Mouse (Mus musculus): ENCODE data around the gene Fbxw21.
"Not testable (repeated sequence)": the region's sequence is repeated elsewhere in the genome, so short reads cannot be mapped to it uniquely, and the experiment has no call there.

Fbxw21 gene

DNA sequence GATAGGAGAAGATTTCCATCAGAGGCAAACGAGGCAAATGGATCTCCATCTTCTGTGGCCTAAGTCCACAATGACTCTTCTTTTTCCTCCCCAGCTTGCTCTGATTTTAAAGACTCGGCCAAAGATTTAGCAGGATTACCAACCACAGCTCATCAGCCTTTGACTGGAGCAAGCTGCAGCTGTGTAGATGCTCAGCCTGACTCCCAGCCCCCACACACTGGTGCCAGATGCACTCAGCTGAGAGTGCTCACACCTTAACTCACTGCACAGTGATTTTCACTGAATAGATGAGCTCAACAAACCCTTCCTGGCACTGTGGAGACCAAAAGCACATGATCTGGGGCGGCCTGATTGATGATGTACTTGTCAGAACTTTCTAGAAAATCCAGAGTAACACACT lies at the start of gene Fbxw21:
Gene Fbxw21 (minus strand): TSS at position 101 of the 400 bp plus-strand sequence.
- DNase-seq: no peak

- DNase-seq: not testable (repeated sequence)
Observed at GRCm38 (mm10) chr9:109201347-109201746, 39.5 kb upstream of the Fbxw21 start.

DNA sequence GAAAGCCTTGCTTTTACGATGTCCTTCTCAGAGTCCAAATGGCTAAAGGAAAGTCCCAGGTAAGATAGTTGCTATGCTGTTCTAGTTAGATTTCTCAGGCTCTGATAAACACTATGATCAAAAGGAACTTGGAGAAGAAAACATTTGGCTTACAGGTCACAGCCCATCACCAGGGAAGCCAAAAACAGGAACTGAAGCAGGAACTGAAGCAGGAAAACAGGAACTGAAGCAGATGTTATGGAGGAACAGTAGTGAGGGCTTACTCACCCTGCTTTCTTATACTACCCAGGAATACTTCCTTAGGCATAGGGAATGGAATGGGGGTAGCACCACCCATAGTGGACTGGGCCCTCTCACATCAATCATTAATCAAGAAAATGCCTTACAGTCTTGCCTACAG lies 38.5 kb upstream of the Fbxw21 start:
- no peak for DNase-seq

- no peak for DNase-seq
Observed at GRCm38 (mm10) chr9:109199353-109199752, 37.5 kb upstream of the Fbxw21 start.

GRCm38 (mm10) chr9:109195875-109196274 lies 34.0 kb upstream of the Fbxw21 start, which contains the start of gene Fbxw13:
TSS of gene Fbxw13 (minus strand) at chr9:109195975.
- not testable (repeated sequence) for DNase-seq

- DNase-seq: no peak
Observed at GRCm38 (mm10) chr9:109177208-109177607, 15.4 kb upstream of the Fbxw21 start.

GRCm38 (mm10) chr9:109176301-109176700 lies 14.5 kb upstream of the Fbxw21 start:
- DNase-seq: no peak

- no peak for DNase-seq
Observed at GRCm38 (mm10) chr9:109167316-109167715, 5.5 kb upstream of the Fbxw21 start.

DNA sequence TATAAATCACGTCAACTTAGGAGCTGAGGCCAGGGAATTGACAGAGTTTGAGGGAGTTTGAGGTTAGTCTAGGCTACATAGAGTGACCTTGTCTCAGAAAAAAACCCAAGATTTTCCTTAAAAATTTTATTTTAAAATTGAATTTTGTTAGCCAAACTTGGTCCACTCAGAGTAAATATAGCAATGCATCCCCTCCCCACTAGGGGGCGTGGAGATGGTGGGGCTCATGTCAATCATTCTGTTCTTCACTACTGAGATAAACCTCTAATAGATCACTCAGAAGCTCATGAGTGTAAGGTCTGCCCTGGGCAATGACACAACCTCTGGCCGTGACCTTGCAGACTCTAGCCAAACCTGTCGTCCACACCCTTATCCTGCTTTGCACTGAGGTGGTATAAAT lies 21.4 kb downstream of the Fbxw21 start:
- DNase-seq: not testable (repeated sequence)

- DNase-seq: no peak
Observed at GRCm38 (mm10) chr9:109130076-109130475, 31.8 kb downstream of the Fbxw21 start.

DNA sequence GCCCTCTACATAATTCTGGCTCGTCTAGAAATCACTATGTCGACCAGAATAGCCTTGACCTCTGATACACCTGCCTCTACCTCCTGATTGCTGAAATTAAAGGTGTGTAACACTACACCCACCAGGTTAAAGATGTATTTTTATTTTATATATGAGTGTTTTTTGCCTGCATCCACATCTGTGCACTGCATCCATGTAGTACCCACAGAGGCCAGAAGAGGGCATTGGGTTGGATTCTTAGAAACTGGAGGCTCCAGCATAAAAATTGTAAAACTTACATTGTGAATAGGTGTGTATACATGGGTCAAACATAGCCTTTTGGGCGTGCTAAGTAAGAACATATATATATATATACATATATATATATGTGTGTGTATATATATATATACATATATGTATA lies 33.6 kb downstream of the Fbxw21 start:
- DNase-seq: peak; percentile 24

DNA sequence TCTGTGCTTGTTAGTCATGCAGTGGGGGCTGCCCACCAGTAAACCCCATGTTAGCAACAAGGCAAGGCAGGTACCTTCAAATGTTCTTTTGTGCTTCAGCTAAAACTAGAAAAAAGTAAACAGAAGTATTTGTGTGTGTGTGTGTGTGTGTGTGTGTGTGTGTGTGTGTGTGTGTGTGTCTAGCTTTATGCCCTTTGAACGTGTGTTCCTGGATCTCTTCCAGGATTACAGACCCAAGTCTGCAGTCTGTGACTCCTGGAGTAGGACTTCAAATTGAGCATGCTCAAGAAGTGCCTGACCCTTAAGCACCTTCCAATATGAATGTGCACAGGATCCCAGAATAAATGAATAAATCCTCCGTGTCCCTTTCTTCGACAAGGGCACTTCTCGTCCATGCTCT lies 34.8 kb downstream of the Fbxw21 start:
- no peak for DNase-seq

- no peak for DNase-seq
Observed at GRCm38 (mm10) chr9:109125481-109125880, 36.4 kb downstream of the Fbxw21 start.

- no peak for DNase-seq
Observed at GRCm38 (mm10) chr9:109125043-109125442, 36.8 kb downstream of the Fbxw21 start.

DNA sequence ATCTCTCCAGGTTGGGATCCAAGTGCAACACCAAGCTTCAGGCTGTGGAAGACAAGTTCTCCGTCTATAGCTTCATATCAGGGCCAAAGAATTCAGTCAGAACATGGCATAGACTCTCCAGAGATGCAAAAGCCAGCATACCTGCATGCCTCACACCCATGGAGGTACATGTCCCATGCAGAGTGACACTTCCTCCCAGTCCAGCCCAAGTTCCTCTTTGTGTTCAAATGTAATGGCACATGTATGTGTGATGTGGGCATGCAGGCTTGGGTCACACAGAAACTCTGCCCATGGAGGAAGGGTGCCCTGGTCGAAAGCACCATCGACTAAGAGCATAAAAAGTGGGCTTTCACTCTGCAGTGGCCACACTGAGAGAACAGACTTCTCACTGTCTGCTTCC lies 37.7 kb downstream of the Fbxw21 start:
- DNase-seq: no peak

- DNase-seq: no peak
Observed at GRCm38 (mm10) chr9:109123266-109123665, 38.6 kb downstream of the Fbxw21 start.

DNA sequence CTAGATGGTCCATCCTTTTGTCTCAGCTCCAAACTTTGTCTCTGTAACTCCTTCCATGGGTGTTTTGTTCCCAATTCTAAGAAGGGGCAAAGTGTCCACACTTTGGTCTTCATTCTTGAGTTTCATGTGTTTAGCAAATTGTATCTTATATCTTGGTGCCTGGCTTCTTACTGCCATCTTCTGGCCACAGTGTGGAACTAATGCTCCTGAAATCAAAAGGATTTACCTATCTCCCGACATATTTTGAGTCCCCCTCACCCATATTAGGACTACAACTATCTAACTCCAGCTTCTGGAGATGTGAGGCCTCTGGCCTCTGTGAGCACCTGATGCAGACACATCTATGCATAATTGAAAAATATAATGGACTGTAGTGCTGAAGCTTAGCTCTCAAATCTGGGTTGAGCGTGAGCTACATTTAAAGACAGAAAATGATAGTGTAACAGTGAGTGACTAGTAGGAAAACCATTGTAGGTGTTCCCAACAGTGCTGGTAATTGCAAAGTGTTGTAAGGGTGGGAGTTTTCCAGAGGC lies 39.2 kb downstream of the Fbxw21 start:
- peak; percentile 43 for DNase-seq

GRCm38 (mm10) chr9:109120956-109121355 lies 40.9 kb downstream of the Fbxw21 start:
- DNase-seq: no peak

GRCm38 (mm10) chr9:109119571-109119970 lies 42.3 kb downstream of the Fbxw21 start:
- no peak for DNase-seq

GRCm38 (mm10) chr9:109118106-109118505 lies 43.7 kb downstream of the Fbxw21 start:
- no peak for DNase-seq

- no peak for DNase-seq
Observed at GRCm38 (mm10) chr9:109116205-109116604, 45.6 kb downstream of the Fbxw21 start.

GRCm38 (mm10) chr9:109114871-109115270 lies 47.0 kb downstream of the Fbxw21 start:
- DNase-seq: no peak

- DNase-seq: no peak
Observed at GRCm38 (mm10) chr9:109114276-109114675, 47.6 kb downstream of the Fbxw21 start.

GRCm38 (mm10) chr9:109113331-109113730 lies 48.5 kb downstream of the Fbxw21 start:
- no peak for DNase-seq

- no peak for DNase-seq
Observed at GRCm38 (mm10) chr9:109111591-109111990, 50.2 kb downstream of the Fbxw21 start.

All from embryo, embryonic 11 days (tissue).